Mouse (Mus musculus): ENCODE data around the gene Grk6.

DNA sequence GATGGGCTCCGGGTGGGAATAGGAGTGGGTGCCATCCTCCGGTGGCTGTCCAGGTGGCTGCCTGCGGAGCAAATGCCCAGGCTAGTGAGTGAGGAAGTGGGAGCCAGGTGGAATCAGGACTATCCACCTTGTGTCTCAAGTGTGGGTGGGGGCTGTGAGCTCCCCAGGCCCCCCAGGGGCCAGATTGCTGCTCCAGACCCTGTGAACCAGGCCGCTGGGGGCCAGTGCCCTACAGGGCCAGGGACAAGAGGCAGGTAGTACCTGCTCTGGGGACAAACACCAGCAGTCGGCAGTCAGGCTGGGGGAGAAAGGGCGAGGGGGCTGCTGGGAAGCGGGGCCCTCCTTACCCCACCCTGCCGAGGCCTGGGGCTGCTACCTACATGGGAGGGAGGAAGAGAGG lies 31.4 kb downstream of the Grk6 start:
- TF ChIP-seq POLR2A (IDR thresholded peaks at IDR 0.05; ENCODE audit: low read depth, low read length) (no peak), CTCF (IDR thresholded peaks at IDR 0.05; ENCODE audit: extremely low read depth, insufficient read length, insufficient replicate concordance, low read depth, low read length) (no peak)

Data from small intestine, adult 2 months (tissue).